Mouse (Mus musculus): ENCODE results near the gene Gm3285. TPM values are rescaled to one million over a fixed set of nuclear protein-coding genes. Genes with fewer than 3 reads are reported as not detected.

Gm3285 gene
- polyA plus RNA-seq, 1 experiment from 2014 or later: not detected

- Histone ChIP-seq H3K4me3 (ENCODE audit: low read depth, low read length) (no peak overlapping the region), H3K27ac (ENCODE audit: low read depth, low read length) (no peak overlapping the region), H3K4me2 (no peak overlapping the region), H3K27me3 (replicated peaks; ENCODE audit: control insufficient read depth, insufficient read depth, low read length) (no peaks in the 10 kb centered on the region), H3K4me1 (replicated peaks; ENCODE audit: control insufficient read depth, insufficient read depth, low read length) (no peaks in the 10 kb centered on the region), H3K36me3 (ENCODE audit: control insufficient read depth, insufficient read depth, low read length) (no peaks in the 10 kb centered on the region), H3K9ac (ENCODE audit: low read depth, low read length) (no peak overlapping the region), H3K9me3 (ENCODE audit: control insufficient read depth, low read length) (no peaks in the 10 kb centered on the region)
- no peak for ATAC-seq (replicated peaks; ENCODE audit: low FRiP score)
- DNase-seq (ENCODE audit: low spot score): no peak
- WGBS: 26% methylated on average over 2 of the region's 2 CpGs
Measured at GRCm38 (mm10) chr10:77846961-77847360, 14.8 kb upstream of the Gm3285 start.

GRCm38 (mm10) chr10:77847538-77847937, 14.2 kb upstream of the Gm3285 start:
- H3K36me3 ChIP-seq (ENCODE audit: control insufficient read depth, insufficient read depth, low read length): no peaks in the 10 kb centered on the region
- no peaks in the 10 kb centered on the region for H3K4me1 ChIP-seq (replicated peaks; ENCODE audit: control insufficient read depth, insufficient read depth, low read length)
- H3K9me3 ChIP-seq (ENCODE audit: control insufficient read depth, low read length): no peaks in the 10 kb centered on the region
- H3K4me3 ChIP-seq (ENCODE audit: low read depth, low read length): no peak overlapping the region
- no peak overlapping the region for H3K9ac ChIP-seq (ENCODE audit: low read depth, low read length)
- no peaks in the 10 kb centered on the region for H3K27me3 ChIP-seq (replicated peaks; ENCODE audit: control insufficient read depth, insufficient read depth, low read length)
- no peak for ATAC-seq (replicated peaks; ENCODE audit: low FRiP score)
- H3K27ac ChIP-seq (ENCODE audit: low read depth, low read length): no peak overlapping the region
- DNase-seq (ENCODE audit: low spot score): no peak
- 68% methylated on average over 2 of the region's 2 CpGs for WGBS
- no peak overlapping the region for H3K4me2 ChIP-seq

GRCm38 (mm10) chr10:77852559-77852958, 9.2 kb upstream of the Gm3285 start, which contains the start of gene Gm10318:
Gm10318 (plus strand) TSS chr10:77852859.
- no peaks in the 10 kb centered on the region for H3K9me3 ChIP-seq (ENCODE audit: control insufficient read depth, low read length)
- ATAC-seq (replicated peaks; ENCODE audit: low FRiP score) (no peak), DNase-seq (ENCODE audit: low spot score) (no peak)
- no peaks in the 10 kb centered on the region for H3K36me3 ChIP-seq (ENCODE audit: control insufficient read depth, insufficient read depth, low read length)
- H3K4me1 ChIP-seq (replicated peaks; ENCODE audit: control insufficient read depth, insufficient read depth, low read length): no peaks in the 10 kb centered on the region
- H3K4me2 ChIP-seq: no peak within 1 kb of the TSS
- no peak within 1 kb of the TSS for H3K9ac ChIP-seq (ENCODE audit: low read depth, low read length)
- WGBS: 67% methylated on average over 9 of the region's 9 CpGs
- no peak within 1 kb of the TSS for H3K27ac ChIP-seq (ENCODE audit: low read depth, low read length)
- H3K4me3 ChIP-seq (ENCODE audit: low read depth, low read length): no peak within 1 kb of the TSS
- H3K27me3 ChIP-seq (replicated peaks; ENCODE audit: control insufficient read depth, insufficient read depth, low read length): no peaks in the 10 kb centered on the region

GRCm38 (mm10) chr10:77864067-77864761, 2.4 kb downstream of the Gm3285 start:
- no peak overlapping the region for H3K27ac ChIP-seq (ENCODE audit: low read depth, low read length)
- no peaks in the 10 kb centered on the region for H3K27me3 ChIP-seq (replicated peaks; ENCODE audit: control insufficient read depth, insufficient read depth, low read length)
- DNase-seq (ENCODE audit: low spot score) (peak; percentile 45), ATAC-seq (replicated peaks; ENCODE audit: low FRiP score) (peak; percentile 86)
- peak overlapping the region; percentile 54 for H3K4me2 ChIP-seq
- peak overlapping the region; percentile 18; the same call in 1 of the 2 replicates for H3K4me3 ChIP-seq (ENCODE audit: low read depth, low read length)
- H3K9me3 ChIP-seq (ENCODE audit: control insufficient read depth, low read length): no peaks in the 10 kb centered on the region
- H3K36me3 ChIP-seq (ENCODE audit: control insufficient read depth, insufficient read depth, low read length): no peaks in the 10 kb centered on the region
- 25% methylated on average over 14 of the region's 14 CpGs for WGBS
- no peaks in the 10 kb centered on the region for H3K4me1 ChIP-seq (replicated peaks; ENCODE audit: control insufficient read depth, insufficient read depth, low read length)
- no peak overlapping the region for H3K9ac ChIP-seq (ENCODE audit: low read depth, low read length)

- no peaks in the 10 kb centered on the region for H3K36me3 ChIP-seq (ENCODE audit: control insufficient read depth, insufficient read depth, low read length)
- peak overlapping the region; percentile 18; the same call in 1 of the 2 replicates for H3K4me3 ChIP-seq (ENCODE audit: low read depth, low read length)
- H3K4me1 ChIP-seq (replicated peaks; ENCODE audit: control insufficient read depth, insufficient read depth, low read length): no peaks in the 10 kb centered on the region
- peak overlapping the region; percentile 54 for H3K4me2 ChIP-seq
- no peaks in the 10 kb centered on the region for H3K27me3 ChIP-seq (replicated peaks; ENCODE audit: control insufficient read depth, insufficient read depth, low read length)
- H3K9me3 ChIP-seq (ENCODE audit: control insufficient read depth, low read length): no peaks in the 10 kb centered on the region
- no peak overlapping the region for H3K27ac ChIP-seq (ENCODE audit: low read depth, low read length)
- H3K9ac ChIP-seq (ENCODE audit: low read depth, low read length): no peak overlapping the region
- ATAC-seq (replicated peaks; ENCODE audit: low FRiP score) (0 out of 2 replicates have a peak, but pooled peaks have one; percentile 2), DNase-seq (ENCODE audit: low spot score) (no peak)
- WGBS: 31% methylated on average over 11 of the region's 11 CpGs
Measured at GRCm38 (mm10) chr10:77864762-77865143, 3.0 kb downstream of the Gm3285 start.

DNA sequence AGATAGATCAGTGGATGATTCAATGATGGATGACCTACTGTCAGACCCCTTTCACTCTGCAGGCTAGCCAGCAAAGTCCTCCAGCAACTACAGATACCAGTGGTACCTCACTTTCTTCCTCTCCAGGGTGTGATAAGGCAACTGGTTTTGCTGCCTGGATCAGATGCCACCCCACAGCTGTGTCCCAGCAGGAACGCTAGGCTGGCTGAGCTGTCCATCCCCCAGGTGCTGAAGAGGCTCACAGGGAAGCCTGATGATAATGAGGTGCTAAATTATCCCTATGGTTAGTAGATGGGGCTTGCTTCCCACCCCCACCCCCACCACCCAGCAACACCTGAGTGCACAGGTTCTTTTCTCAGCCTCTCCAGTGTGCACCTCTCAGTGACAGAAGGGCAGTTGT, 5.8 kb downstream of the Gm3285 start:
- no peak for ATAC-seq (replicated peaks; ENCODE audit: low FRiP score)
- DNase-seq (ENCODE audit: low spot score): no peak
- Histone ChIP-seq H3K36me3 (ENCODE audit: control insufficient read depth, insufficient read depth, low read length) (no peaks in the 10 kb centered on the region), H3K27me3 (replicated peaks; ENCODE audit: control insufficient read depth, insufficient read depth, low read length) (no peaks in the 10 kb centered on the region), H3K27ac (ENCODE audit: low read depth, low read length) (no peak overlapping the region), H3K4me1 (replicated peaks; ENCODE audit: control insufficient read depth, insufficient read depth, low read length) (no peaks in the 10 kb centered on the region), H3K4me2 (no peak overlapping the region), H3K4me3 (ENCODE audit: low read depth, low read length) (no peak overlapping the region), H3K9ac (ENCODE audit: low read depth, low read length) (no peak overlapping the region), H3K9me3 (ENCODE audit: control insufficient read depth, low read length) (no peaks in the 10 kb centered on the region)
- 9% methylated on average over 1 of the region's 1 CpGs for WGBS

DNA sequence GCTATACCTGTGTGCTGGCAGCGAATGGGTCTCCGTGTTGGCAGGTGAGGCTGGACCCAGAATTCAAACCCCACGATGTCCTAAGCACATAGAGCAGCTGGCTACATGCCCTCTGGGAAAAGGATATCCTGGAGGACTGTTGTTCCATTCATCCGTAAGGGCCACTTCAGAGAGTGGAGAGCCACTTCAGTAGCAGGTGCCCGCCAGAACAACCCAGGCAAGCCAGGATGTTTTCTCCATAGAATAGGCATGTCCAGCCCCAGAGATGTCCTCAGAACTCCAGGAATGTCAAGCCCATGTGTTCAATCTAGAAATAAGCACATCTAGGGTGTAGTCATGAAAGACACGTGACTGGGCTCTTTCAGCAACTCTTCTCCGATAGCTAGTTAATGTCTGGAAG, 7.9 kb downstream of the Gm3285 start:
- H3K4me1 ChIP-seq (replicated peaks; ENCODE audit: control insufficient read depth, insufficient read depth, low read length): no peaks in the 10 kb centered on the region
- WGBS: 88% methylated on average over 7 of the region's 7 CpGs
- no peak for DNase-seq (ENCODE audit: low spot score)

GRCm38 (mm10) chr10:77878985-77879384, 17.2 kb downstream of the Gm3285 start:
- Histone ChIP-seq H3K36me3 (ENCODE audit: control insufficient read depth, insufficient read depth, low read length) (no peaks in the 10 kb centered on the region), H3K9me3 (ENCODE audit: control insufficient read depth, low read length) (no peaks in the 10 kb centered on the region), H3K4me2 (no peak overlapping the region), H3K4me1 (replicated peaks; ENCODE audit: control insufficient read depth, insufficient read depth, low read length) (no peaks in the 10 kb centered on the region), H3K9ac (ENCODE audit: low read depth, low read length) (no peak overlapping the region), H3K4me3 (ENCODE audit: low read depth, low read length) (no peak overlapping the region), H3K27ac (ENCODE audit: low read depth, low read length) (no peak overlapping the region), H3K27me3 (replicated peaks; ENCODE audit: control insufficient read depth, insufficient read depth, low read length) (no peaks in the 10 kb centered on the region)
- ATAC-seq (replicated peaks; ENCODE audit: low FRiP score): no peak
- WGBS: 54% methylated on average over 6 of the region's 6 CpGs
- no peak for DNase-seq (ENCODE audit: low spot score)

More for the DNA sequence above, 7.9 kb downstream of the Gm3285 start:
- no peak overlapping the region for H3K4me2 ChIP-seq
- H3K9ac ChIP-seq (ENCODE audit: low read depth, low read length): no peak overlapping the region
- no peak overlapping the region for H3K4me3 ChIP-seq (ENCODE audit: low read depth, low read length)
- no peaks in the 10 kb centered on the region for H3K36me3 ChIP-seq (ENCODE audit: control insufficient read depth, insufficient read depth, low read length)
- no peaks in the 10 kb centered on the region for H3K27me3 ChIP-seq (replicated peaks; ENCODE audit: control insufficient read depth, insufficient read depth, low read length)
- ATAC-seq (replicated peaks; ENCODE audit: low FRiP score): no peak
- H3K9me3 ChIP-seq (ENCODE audit: control insufficient read depth, low read length): no peaks in the 10 kb centered on the region
- no peak overlapping the region for H3K27ac ChIP-seq (ENCODE audit: low read depth, low read length)

DNA sequence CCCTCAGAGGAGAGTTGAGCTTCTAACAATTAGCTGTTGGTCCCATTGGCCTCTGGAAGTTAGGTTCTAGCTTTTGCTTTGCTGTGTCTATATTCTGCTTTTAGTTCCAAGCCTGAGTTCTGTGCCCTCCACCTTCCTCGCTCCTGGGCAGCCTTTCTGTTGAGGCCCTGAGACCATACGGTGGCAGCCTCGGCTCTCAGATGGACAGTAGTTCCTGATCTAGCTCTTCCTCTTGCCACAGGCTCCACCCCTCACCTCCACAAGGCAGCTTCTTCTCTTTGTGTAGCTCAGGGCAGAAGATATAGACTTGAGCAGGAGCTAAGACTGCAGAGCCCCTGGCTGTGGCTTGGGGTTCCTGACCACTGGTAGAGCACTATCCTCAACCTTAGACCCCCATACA, 18.5 kb downstream of the Gm3285 start:
- 43% methylated on average over 3 of the region's 3 CpGs for WGBS

More for the DNA sequence above, 18.5 kb downstream of the Gm3285 start:
- Histone ChIP-seq H3K4me2 (no peak overlapping the region), H3K27ac (ENCODE audit: low read depth, low read length) (no peak overlapping the region), H3K9ac (ENCODE audit: low read depth, low read length) (no peak overlapping the region), H3K9me3 (ENCODE audit: control insufficient read depth, low read length) (no peaks in the 10 kb centered on the region), H3K27me3 (replicated peaks; ENCODE audit: control insufficient read depth, insufficient read depth, low read length) (no peaks in the 10 kb centered on the region), H3K36me3 (ENCODE audit: control insufficient read depth, insufficient read depth, low read length) (no peaks in the 10 kb centered on the region), H3K4me3 (ENCODE audit: low read depth, low read length) (no peak overlapping the region), H3K4me1 (replicated peaks; ENCODE audit: control insufficient read depth, insufficient read depth, low read length) (no peaks in the 10 kb centered on the region)
- no peak for DNase-seq (ENCODE audit: low spot score)
- ATAC-seq (replicated peaks; ENCODE audit: low FRiP score): no peak
